Mouse (Mus musculus) neural tube, embryonic 15.5 days (tissue): ENCODE data around the gene Uqcc1. TPM values are rescaled to one million over a fixed set of nuclear protein-coding genes. Genes with fewer than 3 reads are reported as not detected.
A peak's percentile ranks its signal among the peaks of the same experiment; 100 is the strongest.

ENCODE experiments used
- ATAC-seq: fragments of 200-750 bp; cut with Nextera tagmentation; 2 replicates; pipeline ENCODE4 v1.8.0; 2017; ENCODE audit warnings: mild to moderate bottlenecking, moderate TSS enrichment, moderate library complexity; ENCODE audit not compliant: low FRiP score
- H3K27ac ChIP-seq: fragments of 300-500 bp; sonication (generic); replicated peaks from 2 replicates; pipeline ENCODE4 v1.5.1; 2015; ENCODE audit warnings: mild to moderate bottlenecking, inconsistent platforms
- H3K27me3 ChIP-seq: fragments of 300-500 bp; sonication (generic); replicated peaks from 2 replicates; pipeline ENCODE4 v1.6.1; 2015; ENCODE audit warnings: inconsistent platforms
- H3K36me3 ChIP-seq: fragments of 300-500 bp; sonication (generic); 2 replicates; pipeline ENCODE4 v1.6.1; 2015; ENCODE audit warnings: inconsistent platforms
- H3K4me1 ChIP-seq: fragments of 300-500 bp; sonication (generic); 2 replicates; pipeline ENCODE4 v1.6.1; 2015; ENCODE audit warnings: inconsistent platforms
- H3K4me2 ChIP-seq: fragments of 300-500 bp; sonication (generic); 2 replicates; pipeline ENCODE4 v1.6.1; 2015; ENCODE audit warnings: inconsistent platforms, mild to moderate bottlenecking, moderate library complexity
- H3K4me3 ChIP-seq: fragments of 300-500 bp; sonication (generic); replicated peaks from 2 replicates; pipeline ENCODE4 v1.5.1; 2015; ENCODE audit warnings: mild to moderate bottlenecking, inconsistent platforms
- H3K9ac ChIP-seq: fragments of 300-500 bp; sonication (generic); replicated peaks from 2 replicates; pipeline ENCODE4 v1.6.1; 2015; ENCODE audit warnings: mild to moderate bottlenecking, inconsistent platforms
- H3K9me3 ChIP-seq: fragments of 300-500 bp; sonication (generic); replicated peaks from 2 replicates; pipeline ENCODE4 v1.6.1; 2016; ENCODE audit warnings: inconsistent platforms
- WGBS: fragments of 180-500 bp; shearing (Covaris S2); methylation state at CpG from one replicate; pipeline ENCODE4 v1.1.7; 2015; ENCODE audit warnings: mixed read lengths; 5-methylcytosine and 5-hydroxymethylcytosine counted together
- polyA plus RNA-seq: library from polyadenylated mRNA; unstranded; fragments of >200 nt; fragmentation: Nextera tagmentation; extraction: Ambion mirVana; gene quantifications from 2 replicates; pipeline ENCODE4 v1.2.1, GENCODE M21; 2015

Uqcc1 gene
- polyA plus RNA-seq, 1 experiment from 2014 or later, result 70.9 TPM

GRCm38 (mm10) chr2:155873636-155874035, 56.5 kb downstream of the Uqcc1 start:
- peaks cover 21% of the 10 kb centered on the region for H3K36me3 ChIP-seq
- no peak overlapping the region for H3K9ac ChIP-seq
- H3K4me3 ChIP-seq, result no peak overlapping the region
- H3K27ac ChIP-seq, result peak overlapping the region; percentile 61
- no peak for ATAC-seq
- H3K4me1 ChIP-seq, result peaks cover 24% of the 10 kb centered on the region
- no peaks in the 10 kb centered on the region for H3K9me3 ChIP-seq
- 72% methylated on average over 6 of the region's 6 CpGs for WGBS
- H3K27me3 ChIP-seq, result no peaks in the 10 kb centered on the region
- no peak overlapping the region for H3K4me2 ChIP-seq

DNA sequence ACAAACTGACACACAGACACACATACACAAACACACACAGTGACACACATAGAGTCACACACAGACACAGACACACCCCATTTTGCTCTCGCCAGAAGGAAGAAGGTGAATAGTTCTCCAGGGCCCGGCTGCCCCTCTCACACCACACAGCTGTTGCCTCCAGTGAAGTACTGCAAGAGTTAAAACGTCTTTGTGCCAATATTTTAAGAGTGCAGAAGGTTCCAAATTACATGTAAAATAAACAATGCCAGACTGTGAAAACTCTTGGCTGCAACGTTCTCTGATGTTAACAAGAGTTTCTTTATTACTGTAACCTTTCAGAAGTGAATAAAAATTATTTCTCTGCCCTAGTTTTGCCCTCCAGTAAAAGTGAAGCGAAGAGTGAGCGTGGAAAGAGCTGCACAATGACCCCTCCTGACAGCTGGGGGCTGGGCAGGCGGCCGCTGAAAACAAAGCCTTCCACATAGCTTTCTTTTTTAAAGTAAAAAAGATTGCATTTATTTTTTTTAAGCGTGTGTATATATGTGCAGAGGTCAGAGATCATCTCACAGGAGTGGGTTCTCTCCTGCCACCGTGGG, 57.1 kb downstream of the Uqcc1 start:
- peaks cover 24% of the 10 kb centered on the region for H3K4me1 ChIP-seq
- WGBS, result 31% methylated on average over 10 of the region's 10 CpGs
- no peak overlapping the region for H3K4me2 ChIP-seq
- H3K4me3 ChIP-seq, result no peak overlapping the region
- ATAC-seq, result no peak
- no peak overlapping the region for H3K9ac ChIP-seq
- H3K9me3 ChIP-seq, result no peaks in the 10 kb centered on the region
- peaks cover 21% of the 10 kb centered on the region for H3K36me3 ChIP-seq
- H3K27ac ChIP-seq, result peak overlapping the region; percentile 61
- no peaks in the 10 kb centered on the region for H3K27me3 ChIP-seq

DNA sequence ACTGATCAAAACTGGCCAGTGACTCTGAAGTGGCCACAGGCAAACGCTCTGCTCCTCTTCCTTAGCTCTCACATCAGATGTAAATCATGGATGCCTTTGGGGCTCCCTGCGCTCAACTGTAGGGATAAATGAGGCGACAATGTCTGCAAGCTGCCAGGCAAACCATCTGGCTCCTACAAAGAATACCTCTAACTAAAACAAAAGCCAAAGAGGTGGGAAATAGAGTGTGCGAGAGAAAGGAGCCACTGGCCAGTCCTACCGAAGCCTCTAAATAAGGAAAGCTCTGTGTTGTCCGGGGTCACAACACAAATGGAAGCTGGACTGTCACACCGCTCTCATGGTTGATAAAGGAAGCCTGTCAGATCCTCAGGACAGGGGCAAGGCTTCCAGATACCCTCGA, 57.6 kb downstream of the Uqcc1 start:
- no peaks in the 10 kb centered on the region for H3K27me3 ChIP-seq
- H3K27ac ChIP-seq, result peak overlapping the region; percentile 61
- H3K9ac ChIP-seq, result no peak overlapping the region
- ATAC-seq, result no peak
- no peaks in the 10 kb centered on the region for H3K9me3 ChIP-seq
- H3K36me3 ChIP-seq, result peaks cover 21% of the 10 kb centered on the region
- 26% methylated on average over 8 of the region's 8 CpGs for WGBS
- H3K4me2 ChIP-seq, result no peak overlapping the region
- no peak overlapping the region for H3K4me3 ChIP-seq
- H3K4me1 ChIP-seq, result peaks cover 24% of the 10 kb centered on the region

DNA sequence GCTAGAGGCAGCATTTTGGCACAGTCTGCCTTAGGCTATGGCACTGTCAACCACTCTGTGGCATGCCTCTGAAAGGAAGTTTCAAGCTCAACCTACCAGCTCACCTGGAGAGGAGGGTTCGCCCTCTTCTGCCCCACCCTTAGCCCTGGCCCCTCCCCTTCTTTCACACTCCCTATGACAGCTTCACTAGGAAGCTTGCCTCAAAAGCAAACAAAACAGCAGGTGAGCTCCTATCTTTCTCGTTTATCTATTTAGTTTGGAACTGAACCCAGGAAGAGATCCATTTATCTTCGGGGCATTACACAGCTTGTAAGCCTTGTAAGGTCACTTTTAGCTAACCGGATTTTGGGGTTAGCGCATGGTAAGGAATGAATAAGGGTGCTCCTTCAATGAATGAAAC, 60.3 kb downstream of the Uqcc1 start:
- Histone ChIP-seq H3K9ac (no peak overlapping the region), H3K36me3 (no peaks in the 10 kb centered on the region; the same call in 1 of the 2 replicates), H3K27me3 (no peaks in the 10 kb centered on the region), H3K4me2 (no peak overlapping the region), H3K27ac (no peak overlapping the region), H3K4me3 (no peak overlapping the region), H3K9me3 (no peaks in the 10 kb centered on the region), H3K4me1 (peaks cover 24% of the 10 kb centered on the region)
- 80% methylated on average over 5 of the region's 5 CpGs for WGBS
- ATAC-seq, result no peak

- H3K9me3 ChIP-seq, result no peaks in the 10 kb centered on the region
- H3K4me1 ChIP-seq, result peaks cover 32% of the 10 kb centered on the region
- H3K27ac ChIP-seq, result no peak overlapping the region
- no peaks in the 10 kb centered on the region; the same call in 1 of the 2 replicates for H3K36me3 ChIP-seq
- WGBS, result 97% methylated on average over 8 of the region's 8 CpGs
- H3K4me2 ChIP-seq, result no peak overlapping the region
- no peak for ATAC-seq
- no peaks in the 10 kb centered on the region for H3K27me3 ChIP-seq
- H3K9ac ChIP-seq, result no peak overlapping the region
- H3K4me3 ChIP-seq, result no peak overlapping the region
Observed at GRCm38 (mm10) chr2:155868320-155868719, 61.8 kb downstream of the Uqcc1 start.

GRCm38 (mm10) chr2:155863301-155863867, 66.7 kb downstream of the Uqcc1 start:
- ATAC-seq, result peak; percentile 72
- H3K9me3 ChIP-seq, result no peaks in the 10 kb centered on the region
- 27% methylated on average over 11 of the region's 11 CpGs for WGBS
- H3K36me3 ChIP-seq, result no peaks in the 10 kb centered on the region; the same call in 1 of the 2 replicates
- H3K9ac ChIP-seq, result no peak overlapping the region
- H3K4me2 ChIP-seq, result peak overlapping the region; percentile 39
- peaks cover 23% of the 10 kb centered on the region for H3K4me1 ChIP-seq
- H3K27ac ChIP-seq, result peak overlapping the region; percentile 65
- H3K4me3 ChIP-seq, result no peak overlapping the region
- no peaks in the 10 kb centered on the region for H3K27me3 ChIP-seq

GRCm38 (mm10) chr2:155862573-155863300, 67.4 kb downstream of the Uqcc1 start:
- Histone ChIP-seq H3K4me3 (no peak overlapping the region), H3K9ac (no peak overlapping the region), H3K9me3 (no peaks in the 10 kb centered on the region), H3K27me3 (no peaks in the 10 kb centered on the region), H3K4me2 (peak overlapping the region; percentile 39), H3K27ac (peak overlapping the region; percentile 74), H3K4me1 (peaks cover 23% of the 10 kb centered on the region), H3K36me3 (peaks cover under 1% of the 10 kb centered on the region; the same call in 1 of the 2 replicates)
- peak; percentile 97 for ATAC-seq
- 28% methylated on average over 13 of the region's 13 CpGs for WGBS

DNA sequence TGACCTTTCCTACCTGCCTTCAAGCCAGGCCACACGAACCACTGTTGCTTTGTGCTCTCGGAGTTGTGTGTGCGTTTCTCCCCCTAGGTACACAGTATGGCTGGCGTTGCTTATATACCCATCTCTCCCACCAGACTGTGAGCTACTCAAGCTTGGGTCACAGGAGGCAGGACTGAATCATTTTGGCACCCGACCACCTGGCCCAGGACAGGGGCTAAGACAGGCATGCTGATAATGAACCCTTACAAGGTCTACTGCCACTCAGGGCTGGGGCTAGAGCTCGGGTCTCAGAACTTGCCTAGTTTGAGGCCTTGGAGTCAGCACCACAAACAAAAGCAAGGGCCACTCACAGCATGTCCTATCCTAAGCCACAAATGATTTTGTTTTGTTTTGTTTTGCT, 68.5 kb downstream of the Uqcc1 start:
- no peak overlapping the region for H3K27ac ChIP-seq
- H3K9me3 ChIP-seq, result no peaks in the 10 kb centered on the region
- H3K9ac ChIP-seq, result no peak overlapping the region
- 92% methylated on average over 6 of the region's 6 CpGs for WGBS
- ATAC-seq, result no peak
- peaks cover 6% of the 10 kb centered on the region for H3K36me3 ChIP-seq
- H3K4me2 ChIP-seq, result no peak overlapping the region
- no peak overlapping the region for H3K4me3 ChIP-seq
- H3K4me1 ChIP-seq, result peaks cover 23% of the 10 kb centered on the region
- no peaks in the 10 kb centered on the region for H3K27me3 ChIP-seq

DNA sequence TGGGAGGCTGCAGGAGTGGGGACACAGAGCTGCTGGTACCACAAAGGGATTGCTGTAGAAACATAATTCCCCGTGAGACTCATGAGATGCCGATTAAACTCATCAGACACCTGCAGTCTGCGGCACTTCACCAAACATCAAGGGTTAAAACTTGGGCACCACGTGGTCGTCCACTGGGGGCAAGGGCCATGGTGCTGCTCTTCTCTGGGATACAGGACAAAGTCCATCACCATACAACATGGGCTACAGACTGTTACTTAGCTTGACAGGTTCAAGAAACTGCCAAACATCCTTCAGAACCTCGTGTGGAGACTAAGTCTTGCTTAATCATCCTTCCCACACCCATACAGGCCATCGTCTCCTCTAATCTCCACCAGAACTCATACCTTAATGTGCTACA, 70.0 kb downstream of the Uqcc1 start:
- H3K4me1 ChIP-seq, result peaks cover 23% of the 10 kb centered on the region
- H3K4me2 ChIP-seq, result no peak overlapping the region
- H3K9ac ChIP-seq, result no peak overlapping the region
- H3K27me3 ChIP-seq, result no peaks in the 10 kb centered on the region
- H3K27ac ChIP-seq, result no peak overlapping the region
- no peak for ATAC-seq
- H3K4me3 ChIP-seq, result no peak overlapping the region
- H3K36me3 ChIP-seq, result peaks cover 11% of the 10 kb centered on the region
- H3K9me3 ChIP-seq, result no peaks in the 10 kb centered on the region
- WGBS, result 81% methylated on average over 7 of the region's 7 CpGs

GRCm38 (mm10) chr2:155852536-155852935, 77.6 kb downstream of the Uqcc1 start:
- H3K27me3 ChIP-seq, result no peaks in the 10 kb centered on the region
- WGBS, result 93% methylated on average over 5 of the region's 5 CpGs
- H3K9ac ChIP-seq, result no peak overlapping the region
- H3K27ac ChIP-seq, result no peak overlapping the region
- no peak overlapping the region for H3K4me2 ChIP-seq
- H3K36me3 ChIP-seq, result peaks cover 37% of the 10 kb centered on the region
- no peak for ATAC-seq
- H3K9me3 ChIP-seq, result no peaks in the 10 kb centered on the region
- H3K4me3 ChIP-seq, result no peak overlapping the region
- 0 out of 2 replicates have a peak, but pooled peaks cover 2% of the 10 kb centered on the region for H3K4me1 ChIP-seq

- Histone ChIP-seq H3K36me3 (peaks cover 42% of the 10 kb centered on the region), H3K9me3 (no peaks in the 10 kb centered on the region), H3K27ac (no peak overlapping the region), H3K4me2 (no peak overlapping the region), H3K9ac (no peak overlapping the region), H3K4me1 (0 out of 2 replicates have a peak, but pooled peaks cover 2% of the 10 kb centered on the region), H3K4me3 (no peak overlapping the region), H3K27me3 (no peaks in the 10 kb centered on the region)
- ATAC-seq, result no peak
- WGBS, result 81% methylated on average over 7 of the region's 7 CpGs
Observed at GRCm38 (mm10) chr2:155850120-155850519, 80.0 kb downstream of the Uqcc1 start.

DNA sequence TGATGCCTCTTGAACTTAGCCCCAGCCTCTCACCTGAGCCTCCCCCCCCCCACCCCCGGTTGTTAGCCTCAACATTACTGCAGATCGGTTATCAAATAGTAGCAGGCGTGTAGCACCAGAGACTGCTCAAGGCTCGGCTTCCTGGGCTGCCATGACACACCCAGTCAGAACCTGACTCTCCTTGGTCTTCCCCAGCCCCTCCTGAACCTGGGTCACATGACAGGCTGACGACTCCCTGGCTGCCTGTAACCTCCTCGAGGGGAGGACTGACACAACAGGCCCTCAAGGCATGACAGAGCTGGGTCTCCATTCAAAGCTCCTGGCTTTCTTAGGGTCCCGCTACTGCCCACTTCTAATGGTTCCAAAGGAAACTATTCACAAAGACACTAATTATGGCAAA, 80.6 kb downstream of the Uqcc1 start:
- Histone ChIP-seq H3K4me1 (0 out of 2 replicates have a peak, but pooled peaks cover 2% of the 10 kb centered on the region), H3K9me3 (no peaks in the 10 kb centered on the region), H3K36me3 (peaks cover 42% of the 10 kb centered on the region), H3K27me3 (no peaks in the 10 kb centered on the region), H3K4me3 (no peak overlapping the region), H3K27ac (no peak overlapping the region), H3K9ac (no peak overlapping the region), H3K4me2 (no peak overlapping the region)
- WGBS, result 72% methylated on average over 7 of the region's 7 CpGs
- no peak for ATAC-seq
